Mouse (Mus musculus) spleen, adult 2 months (tissue): ENCODE measurements around the gene Proser1. TPM values are rescaled to one million over a fixed set of nuclear protein-coding genes. Genes with fewer than 3 reads are reported as not detected.
A peak's percentile ranks its signal among the peaks of the same experiment; 100 is the strongest.

Experiments used
- DNase-seq, 2 experiments: peaks; one replicate each; pipeline versions ENCODE4 v3.0.0 to v3.0.0-alpha.2; 2012 to 2021; ENCODE audit warnings: low spot score in 2 of 2, low read depth in 1 of 2
- H3K27ac ChIP-seq: fragments of 200-500 bp; 2 replicates; pipeline ENCODE4 v1.5.1; 2012; ENCODE audit warnings: low read length, inconsistent platforms; ENCODE audit not compliant: insufficient read depth
- H3K27me3 ChIP-seq: fragments of 200-500 bp; 2 replicates; pipeline ENCODE4 v1.6.1; 2012; ENCODE audit warnings: mild to moderate bottlenecking, moderate library complexity, low read length, inconsistent platforms; ENCODE audit not compliant: control insufficient read depth, insufficient read depth
- H3K36me3 ChIP-seq: fragments of 200-500 bp; 2 replicates; pipeline ENCODE4 v1.6.1; 2012; ENCODE audit warnings: mild to moderate bottlenecking, low read length, inconsistent platforms; ENCODE audit not compliant: control insufficient read depth, insufficient read depth
- H3K4me1 ChIP-seq: fragments of 200-500 bp; 2 replicates; pipeline ENCODE4 v1.6.1; 2011; ENCODE audit warnings: inconsistent platforms; ENCODE audit not compliant: control insufficient read depth, insufficient read depth, insufficient read length
- H3K4me3 ChIP-seq: fragments of 200-500 bp; 2 replicates; pipeline ENCODE4 v1.5.1; 2011; ENCODE audit warnings: mild to moderate bottlenecking, inconsistent platforms; ENCODE audit not compliant: insufficient read depth, insufficient read length; ENCODE audit errors: extremely low read depth
- CTCF ChIP-seq: fragments of 200-500 bp; IDR thresholded peaks from 2 replicates; pipeline ENCODE4 v1.5.1; 2011; ENCODE audit warnings: mild to moderate bottlenecking, inconsistent platforms; ENCODE audit not compliant: insufficient read depth, insufficient read length, insufficient replicate concordance; ENCODE audit errors: extremely low read depth
- POLR2A ChIP-seq: fragments of 200-500 bp; IDR thresholded peaks from 2 replicates; pipeline ENCODE4 v1.6.1; 2011; ENCODE audit warnings: low read depth, low read length, inconsistent platforms
- WGBS: fragments of 180-500 bp; shearing (Covaris S2); methylation state at CpG from one replicate; pipeline ENCODE4 v1.1.7; 2018; 5-methylcytosine and 5-hydroxymethylcytosine counted together
- polyA plus RNA-seq: library from polyadenylated mRNA; depleted of rRNA; stranded (reverse); fragments of >200 nt; gene quantifications from 2 replicates; pipeline ENCODE4 v1.2.3, GENCODE M21; 2012; rRNA removed

The Proser1 gene
- 38.2 and 42.8 TPM in 2 replicates for polyA plus RNA-seq

DNA sequence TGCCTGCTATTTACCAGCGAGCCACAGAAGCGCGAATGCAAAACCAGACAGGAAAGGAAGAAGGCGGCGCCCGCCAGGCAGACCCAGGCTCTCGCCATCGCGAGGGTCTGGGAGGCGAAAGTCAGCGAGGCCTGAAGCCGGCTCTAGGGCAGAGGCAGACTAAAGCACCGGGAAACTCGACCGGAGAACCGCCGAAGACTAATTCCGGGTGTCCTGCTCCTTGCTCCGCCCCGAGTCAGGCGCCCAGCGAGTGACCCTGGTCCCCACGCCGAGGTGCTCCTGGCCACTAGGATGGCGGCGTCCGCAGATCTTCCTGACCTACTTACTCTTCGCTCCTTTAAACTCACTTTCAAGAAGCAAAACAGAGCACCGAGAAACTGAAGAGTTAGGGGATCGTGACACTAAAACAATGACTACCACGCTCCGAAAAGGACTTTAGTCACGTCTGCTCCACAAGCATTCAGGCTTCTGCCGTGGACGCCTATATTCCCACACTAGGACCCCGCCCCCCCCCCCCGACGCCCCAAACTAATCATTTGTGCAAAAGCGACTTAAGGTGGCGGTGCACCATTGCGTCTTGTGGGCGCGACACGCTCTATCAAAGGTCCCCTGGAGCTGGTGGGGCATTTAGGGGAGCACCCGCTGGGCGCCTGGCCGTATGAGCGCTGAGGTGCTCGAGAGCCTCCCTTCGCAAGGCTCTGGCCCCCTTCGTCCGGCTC, at the start of gene Proser1, which contains the start of gene Nhlrc3:
TSS of gene Proser1 (plus strand) at position 621 of the 719 bp plus-strand sequence.
TSS of gene Nhlrc3 (minus strand) at position 287 of the 719 bp plus-strand sequence.
- DNase-seq, result peak; percentile 91 to 94
- Histone ChIP-seq H3K4me3 (peak within 1 kb of the TSS; percentile 90), H3K4me1 (peaks cover 12% of the 10 kb centered on the region), H3K27ac (peak within 1 kb of the TSS; percentile 99), H3K27me3 (no peaks in the 10 kb centered on the region), H3K36me3 (peaks cover 2% of the 10 kb centered on the region; the same call in 1 of the 2 replicates)
- under 1% methylated on average over 51 of the region's 52 CpGs for WGBS
- TF ChIP-seq CTCF (no peak), POLR2A (no peak)

DNA sequence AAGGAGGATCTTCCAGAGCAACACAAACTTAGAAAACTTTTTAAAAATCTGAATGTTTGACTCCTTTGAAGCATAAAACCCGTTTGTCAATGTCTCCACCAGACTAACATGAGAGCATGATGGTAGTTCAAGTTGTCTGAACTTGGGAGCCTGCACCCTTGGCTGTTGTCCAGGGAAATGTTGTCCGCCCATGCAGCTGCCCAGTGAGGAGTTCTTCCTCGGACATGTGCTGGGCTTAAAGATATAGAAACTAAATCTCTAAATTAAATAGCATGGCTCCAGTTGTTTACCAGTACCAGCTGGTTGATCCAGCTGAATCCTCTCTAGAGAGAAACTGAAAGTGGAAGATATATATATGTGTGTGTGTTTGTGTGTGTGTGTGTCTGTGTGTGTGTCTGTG, 49.5 kb upstream of the Proser1 start:
- Histone ChIP-seq H3K4me1 (no peaks in the 10 kb centered on the region), H3K36me3 (no peaks in the 10 kb centered on the region), H3K27me3 (no peaks in the 10 kb centered on the region), H3K4me3 (no peak overlapping the region), H3K27ac (no peak overlapping the region)
- 61% methylated on average over 3 of the region's 3 CpGs for WGBS
- TF ChIP-seq POLR2A (no peak), CTCF (no peak)
- DNase-seq, result no peak

DNA sequence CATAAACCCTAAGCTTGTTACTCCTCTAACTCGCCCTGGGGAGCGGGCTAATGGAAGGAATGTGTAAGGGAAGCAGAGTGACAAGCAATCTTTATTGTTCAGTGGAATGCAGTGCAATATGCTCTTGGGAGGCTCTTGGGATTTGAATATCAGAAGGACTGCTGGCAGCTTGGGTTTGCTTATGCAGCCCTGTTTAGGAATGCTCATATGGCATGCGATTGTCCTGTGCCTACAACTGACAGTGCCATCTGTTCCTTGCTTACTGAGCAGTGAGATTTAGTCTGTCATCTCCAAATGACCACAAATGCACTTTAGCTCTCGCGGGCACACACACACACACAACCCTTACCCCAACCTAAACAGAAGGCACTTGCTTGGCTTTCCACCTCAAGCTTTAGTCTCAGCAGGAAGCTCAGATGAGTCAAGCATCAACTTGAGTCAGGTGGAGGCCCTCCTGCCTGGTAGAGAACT, 47.4 kb upstream of the Proser1 start:
- H3K4me1 ChIP-seq, result no peaks in the 10 kb centered on the region
- TF ChIP-seq CTCF, result no peak
- no peak for TF ChIP-seq POLR2A
- WGBS, result 87% methylated on average over 5 of the region's 5 CpGs
- no peak overlapping the region for H3K27ac ChIP-seq
- no peaks in the 10 kb centered on the region for H3K36me3 ChIP-seq
- no peaks in the 10 kb centered on the region for H3K27me3 ChIP-seq
- no peak for DNase-seq
- H3K4me3 ChIP-seq, result no peak overlapping the region

DNA sequence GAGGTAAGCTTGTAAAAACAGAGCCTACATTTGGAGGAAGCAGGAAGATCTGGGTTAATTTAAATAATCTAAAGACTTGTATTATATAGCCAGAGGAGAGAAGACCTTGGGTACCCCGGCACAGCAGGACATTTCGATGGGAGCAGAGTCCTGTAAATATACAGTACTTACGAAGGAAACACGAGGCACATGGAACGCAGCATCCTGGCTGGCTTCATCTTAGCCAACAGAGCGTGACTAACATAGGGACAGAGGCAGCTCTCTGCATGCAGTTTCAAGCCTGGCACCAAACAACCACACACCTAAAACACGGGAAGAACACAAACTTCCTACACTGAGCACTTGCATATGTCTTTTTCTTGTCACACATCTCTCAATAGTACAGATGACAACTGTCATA, 45.8 kb upstream of the Proser1 start:
- TF ChIP-seq POLR2A, result no peak
- TF ChIP-seq CTCF, result no peak
- no peak overlapping the region for H3K4me3 ChIP-seq
- no peaks in the 10 kb centered on the region for H3K27me3 ChIP-seq
- DNase-seq, result no peak
- H3K36me3 ChIP-seq, result no peaks in the 10 kb centered on the region
- 85% methylated on average over 7 of the region's 7 CpGs for WGBS
- no peak overlapping the region for H3K27ac ChIP-seq
- no peaks in the 10 kb centered on the region for H3K4me1 ChIP-seq

DNA sequence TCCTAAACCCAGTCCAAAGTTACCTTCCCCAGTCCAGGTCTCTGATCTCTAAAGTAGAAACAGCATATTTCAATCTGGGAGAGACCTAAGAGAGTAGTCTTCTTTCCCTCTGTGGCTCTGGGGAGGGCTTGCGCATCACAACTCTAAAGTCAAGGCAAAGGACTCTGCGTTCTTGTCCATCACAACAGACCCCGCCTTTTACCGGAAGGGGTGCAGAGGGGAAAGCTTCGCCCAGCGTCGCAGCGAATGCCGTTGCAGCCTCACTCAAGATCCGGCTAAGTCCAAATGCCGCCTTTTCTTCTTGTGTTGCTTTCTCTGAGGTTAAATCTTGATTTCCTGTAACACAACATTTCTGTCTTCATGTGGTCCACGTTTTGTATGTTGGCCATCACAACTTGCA, 41.8 kb upstream of the Proser1 start:
- Histone ChIP-seq H3K27me3 (no peaks in the 10 kb centered on the region), H3K4me1 (no peaks in the 10 kb centered on the region), H3K36me3 (no peaks in the 10 kb centered on the region), H3K27ac (no peak overlapping the region), H3K4me3 (no peak overlapping the region)
- TF ChIP-seq POLR2A (no peak), CTCF (no peak)
- no peak for DNase-seq
- WGBS, result 92% methylated on average over 12 of the region's 12 CpGs

DNA sequence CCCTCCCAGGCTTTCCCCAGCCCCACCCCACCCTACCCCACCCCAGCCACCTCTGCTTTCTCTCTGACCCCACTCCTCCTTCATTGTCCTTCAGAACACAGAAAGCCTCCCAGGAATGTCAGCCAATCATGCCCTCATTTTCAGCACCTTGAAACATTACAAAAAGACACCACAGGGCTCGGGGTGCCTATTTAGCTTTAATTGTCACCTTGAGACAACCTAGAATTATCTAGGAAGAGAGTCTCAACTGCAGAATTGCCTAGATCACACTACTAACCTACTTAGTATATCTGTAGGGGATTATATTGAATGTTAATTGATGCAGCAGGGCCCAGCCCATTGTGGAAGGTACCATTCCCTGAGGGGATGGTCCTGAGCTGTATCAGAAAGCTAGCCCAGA, 40.8 kb upstream of the Proser1 start:
- no peak for TF ChIP-seq CTCF
- no peak for TF ChIP-seq POLR2A
- Histone ChIP-seq H3K27me3 (no peaks in the 10 kb centered on the region), H3K4me3 (no peak overlapping the region), H3K36me3 (no peaks in the 10 kb centered on the region), H3K4me1 (no peaks in the 10 kb centered on the region), H3K27ac (no peak overlapping the region)
- DNase-seq, result no peak
- WGBS, result 82% methylated on average over 1 of the region's 1 CpGs

DNA sequence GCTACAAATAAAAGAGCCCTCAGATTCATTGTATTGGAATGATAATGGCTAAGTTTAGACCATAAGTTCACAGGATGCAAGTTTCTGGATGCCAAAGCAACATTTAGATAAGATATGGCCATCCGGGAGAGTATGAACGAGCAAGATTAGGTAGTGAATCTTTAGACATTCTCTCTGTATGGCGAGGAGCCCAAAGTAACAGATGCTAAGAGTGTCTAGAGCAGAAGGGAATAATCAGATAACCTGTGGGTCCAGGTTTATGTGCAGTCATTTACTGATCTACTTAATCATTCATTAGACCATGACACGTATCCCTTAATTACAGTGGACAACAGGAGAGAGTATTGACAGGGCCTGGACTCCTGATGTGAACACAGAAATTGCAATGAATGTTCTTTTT, 39.9 kb upstream of the Proser1 start:
- Histone ChIP-seq H3K4me3 (no peak overlapping the region), H3K4me1 (no peaks in the 10 kb centered on the region), H3K36me3 (no peaks in the 10 kb centered on the region), H3K27ac (no peak overlapping the region), H3K27me3 (no peaks in the 10 kb centered on the region)
- TF ChIP-seq CTCF (no peak), POLR2A (no peak)
- no peak for DNase-seq
- 91% methylated on average over 4 of the region's 4 CpGs for WGBS
